Mouse (Mus musculus): Measurements from ENCODE around the gene Mecp2.

The Mecp2 gene

DNA sequence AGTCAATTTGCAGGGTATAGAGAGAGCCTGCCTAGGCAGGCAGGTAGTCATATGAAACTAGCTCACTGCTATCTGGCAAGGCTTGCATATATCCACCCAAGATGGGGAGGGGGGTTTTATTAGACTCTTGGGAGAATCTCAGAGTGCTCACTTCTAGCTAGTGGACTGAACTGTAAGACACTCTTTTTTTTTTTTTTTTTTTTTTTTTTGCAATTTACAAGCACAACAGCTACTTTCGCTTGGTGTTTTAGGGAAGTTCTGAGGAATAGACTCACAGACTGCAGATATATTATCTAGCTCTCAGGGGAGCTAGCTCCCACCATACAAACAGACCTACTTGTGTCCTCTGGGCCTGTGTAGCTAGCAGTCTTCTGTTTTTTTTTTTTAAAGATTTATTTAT, 120.6 kb downstream of the Mecp2 start:
- DNase-seq (ENCODE audit: low read depth, low spot score) = no peak

DNA sequence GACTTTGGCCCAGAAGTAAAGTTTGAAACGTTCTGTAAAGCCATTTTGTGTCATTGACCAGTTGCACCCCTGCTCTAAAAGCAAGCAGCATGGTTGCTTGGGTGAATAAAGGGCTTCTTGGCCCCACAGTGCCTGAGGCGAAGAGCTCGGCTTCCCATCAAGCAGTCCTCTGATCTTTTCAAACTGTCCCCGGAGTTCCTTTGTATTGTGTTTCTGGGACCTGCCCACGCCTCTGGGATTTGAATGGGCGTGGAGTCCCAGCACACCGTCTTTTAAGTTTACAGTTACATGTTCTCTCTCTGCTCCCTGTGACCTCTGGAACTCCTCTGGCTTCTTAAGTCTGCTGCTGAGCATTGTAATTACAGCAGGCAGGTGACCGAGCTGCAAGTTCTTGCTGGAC, 127.1 kb downstream of the Mecp2 start:
- no peak for DNase-seq (ENCODE audit: low read depth, low spot score)

DNA sequence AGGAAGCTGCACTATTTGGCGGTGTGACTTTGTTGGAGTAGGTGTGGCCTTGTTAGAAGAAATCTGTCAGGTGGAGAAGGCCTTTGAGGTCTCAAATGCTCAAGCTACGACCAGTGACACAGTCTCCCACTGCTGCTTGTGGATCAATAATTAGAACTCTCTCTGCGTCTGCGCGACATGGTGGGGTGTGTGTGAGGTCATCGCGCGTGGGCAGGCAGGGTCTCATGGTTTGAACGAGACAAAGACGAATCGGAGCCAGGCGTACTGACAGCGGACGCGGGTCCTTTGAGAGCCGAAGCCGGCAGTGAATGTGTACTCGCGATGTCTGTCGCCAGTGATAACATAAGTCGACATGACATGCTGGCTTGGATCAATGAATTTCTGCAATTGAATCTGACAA, 128.8 kb downstream of the Mecp2 start:
- no peak for DNase-seq (ENCODE audit: low read depth, low spot score)

DNA sequence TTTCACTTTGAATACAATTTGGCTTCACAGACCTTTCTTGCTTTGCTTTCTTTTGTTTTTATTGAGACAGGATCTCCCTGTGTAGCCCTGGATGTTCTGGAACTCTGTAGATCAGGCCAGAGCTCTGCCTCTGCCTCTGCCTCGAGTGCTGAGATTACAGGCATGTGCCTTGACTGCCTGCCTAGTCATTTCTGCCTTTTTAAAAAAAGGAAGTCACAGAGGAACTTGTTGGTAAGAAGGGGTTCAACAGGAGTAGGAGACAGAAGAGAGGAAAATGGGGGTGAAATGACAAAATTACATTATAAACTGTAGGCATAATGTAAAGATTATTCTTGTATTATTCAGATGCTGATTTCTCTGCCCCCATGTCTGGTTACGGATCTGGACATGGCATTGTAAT, 131.5 kb downstream of the Mecp2 start:
- DNase-seq (ENCODE audit: low read depth, low spot score) = no peak

DNA sequence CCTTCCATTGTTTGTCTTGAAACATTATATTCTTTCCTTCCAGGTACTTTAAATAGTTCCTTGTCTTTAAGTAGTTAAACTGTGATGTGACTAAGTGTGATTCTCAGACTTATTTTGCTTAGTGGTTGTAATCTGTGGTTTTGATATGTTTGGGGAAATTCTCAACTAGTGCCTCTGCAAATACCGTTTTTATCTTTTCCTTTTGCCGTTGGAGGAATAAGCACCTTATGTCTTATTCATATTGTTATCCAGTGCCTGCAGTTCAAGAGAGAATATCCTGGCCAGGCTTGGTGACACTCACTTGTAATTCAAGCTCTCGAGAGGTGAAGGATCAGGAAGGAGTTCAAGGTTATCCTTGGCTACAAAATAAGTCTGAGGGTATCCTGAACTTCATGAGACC, 134.1 kb downstream of the Mecp2 start:
- no peak for DNase-seq (ENCODE audit: low read depth, low spot score)

DNA sequence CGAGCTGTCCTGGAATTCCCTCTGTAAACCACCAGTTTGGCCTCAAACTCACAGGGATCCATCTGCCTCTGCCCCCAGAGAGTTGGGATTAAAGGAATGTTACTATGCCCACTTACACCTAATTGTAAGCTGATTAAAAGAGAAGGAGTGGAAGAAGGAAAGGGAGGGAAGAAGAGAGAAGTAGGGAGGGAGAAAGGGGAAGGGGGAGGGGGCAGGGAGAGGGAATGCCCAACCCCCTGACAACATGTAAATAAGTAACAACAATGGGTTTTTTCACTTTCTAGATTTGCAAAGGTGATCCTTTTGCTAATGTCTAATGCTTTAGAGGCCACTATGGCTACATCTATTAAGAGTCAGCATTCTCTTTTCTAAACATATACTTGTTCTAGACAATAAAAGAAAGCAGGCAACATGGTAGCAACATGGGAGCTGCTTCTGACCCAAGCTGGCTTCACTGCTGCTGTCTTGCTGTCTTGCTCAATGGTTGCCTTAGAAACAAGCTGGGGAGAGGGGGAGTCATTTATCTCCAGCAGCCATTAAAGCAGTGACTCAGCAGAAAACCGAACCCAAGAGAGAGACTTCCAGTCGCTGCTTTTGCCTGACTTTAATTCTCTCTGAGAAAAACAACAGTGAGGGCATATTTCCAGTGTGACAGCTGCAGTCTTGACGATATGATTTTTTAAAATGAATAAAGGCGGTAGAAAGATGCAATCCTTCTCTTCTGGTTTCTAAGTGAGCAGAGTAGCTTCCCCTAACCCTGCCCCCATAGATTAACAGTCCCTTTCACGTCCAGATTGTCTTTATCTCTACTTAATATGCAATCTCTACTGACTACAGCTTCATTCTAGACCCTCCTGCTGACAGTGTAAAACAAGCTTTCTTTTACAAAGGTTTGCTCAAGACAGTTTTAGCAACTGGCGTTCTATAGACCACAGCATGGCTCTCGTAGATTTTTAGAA, 136.0 kb downstream of the Mecp2 start:
- peak; percentile 36 for DNase-seq (ENCODE audit: low read depth, low spot score)

DNA sequence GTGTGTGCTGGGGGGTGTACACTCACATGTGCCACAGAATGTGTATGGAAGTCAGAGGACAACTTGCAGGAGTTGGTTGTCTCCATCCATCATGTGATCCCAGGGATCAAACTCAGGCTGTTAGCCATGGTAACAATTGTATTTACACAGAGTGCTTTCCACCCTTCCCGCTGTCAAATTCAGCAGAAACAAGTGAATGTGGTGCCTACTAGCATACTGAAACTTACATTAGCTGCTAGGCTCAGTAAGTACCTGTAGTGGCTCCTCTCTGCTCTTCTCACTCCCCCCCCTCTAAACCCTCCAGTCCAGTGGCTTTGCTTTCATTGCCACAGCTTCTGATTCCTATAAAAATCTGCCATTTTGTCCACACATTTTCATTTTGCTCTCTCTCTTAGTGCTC, 157.4 kb downstream of the Mecp2 start:
- no peak for DNase-seq (ENCODE audit: low read depth, low spot score)

Data from embryo, embryonic 11.5 days (tissue).